Mouse (Mus musculus) kidney, embryonic 16.5 days (tissue): ENCODE measurements around the gene Anxa1. TPM values are rescaled to one million over a fixed set of nuclear protein-coding genes. Genes with fewer than 3 reads are reported as not detected.
A peak's percentile ranks its signal among the peaks of the same experiment; 100 is the strongest.

Experiments used
- ATAC-seq: fragments of 200-750 bp; cut with Nextera tagmentation; 2 replicates; pipeline ENCODE4 v1.8.0; 2017; ENCODE audit warnings: moderate TSS enrichment; ENCODE audit not compliant: low FRiP score, low TSS enrichment
- H3K27ac ChIP-seq: fragments of 300-500 bp; sonication (generic); 2 replicates; pipeline ENCODE4 v1.5.1; 2014; ENCODE audit warnings: low read length
- H3K27me3 ChIP-seq: fragments of 300-500 bp; sonication (generic); 2 replicates; pipeline ENCODE4 v1.6.1; 2014; ENCODE audit warnings: low read length, control low read depth, mixed read lengths; ENCODE audit not compliant: insufficient read depth
- H3K36me3 ChIP-seq: fragments of 300-500 bp; sonication (generic); 2 replicates; pipeline ENCODE4 v1.6.1; 2014; ENCODE audit warnings: low read length, control low read depth, mixed read lengths; ENCODE audit not compliant: insufficient read depth
- H3K4me1 ChIP-seq: fragments of 300-500 bp; sonication (generic); 2 replicates; pipeline ENCODE4 v1.6.1; 2014; ENCODE audit warnings: low read length, control low read depth, mixed read lengths; ENCODE audit not compliant: insufficient read depth
- H3K4me2 ChIP-seq: fragments of 300-500 bp; sonication (generic); replicated peaks from 2 replicates; pipeline ENCODE4 v1.6.1; 2014; ENCODE audit warnings: low read depth, low read length
- H3K4me3 ChIP-seq: fragments of 300-500 bp; sonication (generic); 2 replicates; pipeline ENCODE4 v1.5.1; 2014; ENCODE audit warnings: mild to moderate bottlenecking, low read length
- H3K9ac ChIP-seq: fragments of 300-500 bp; sonication (generic); replicated peaks from 2 replicates; pipeline ENCODE4 v1.6.1; 2014; ENCODE audit warnings: low read length
- H3K9me3 ChIP-seq: fragments of 300-500 bp; sonication (generic); 2 replicates; pipeline ENCODE4 v1.6.1; 2016; ENCODE audit warnings: low read length, control low read depth
- WGBS: fragments of 180-500 bp; shearing (Covaris S2); extraction: QIAGEN DNeasy Blood & Tissue Kit; methylation state at CpG from one replicate; pipeline ENCODE4 v1.1.7; 2014; 5-methylcytosine and 5-hydroxymethylcytosine counted together
- polyA plus RNA-seq: library from polyadenylated mRNA; unstranded; fragments of >200 nt; fragmentation: Nextera tagmentation; extraction: Ambion mirVana; gene quantifications from 2 replicates; pipeline ENCODE4 v1.2.1, GENCODE M21; 2015

Gene Anxa1
- polyA plus RNA-seq, 1 experiment from 2014 or later = 46.2 TPM

DNA sequence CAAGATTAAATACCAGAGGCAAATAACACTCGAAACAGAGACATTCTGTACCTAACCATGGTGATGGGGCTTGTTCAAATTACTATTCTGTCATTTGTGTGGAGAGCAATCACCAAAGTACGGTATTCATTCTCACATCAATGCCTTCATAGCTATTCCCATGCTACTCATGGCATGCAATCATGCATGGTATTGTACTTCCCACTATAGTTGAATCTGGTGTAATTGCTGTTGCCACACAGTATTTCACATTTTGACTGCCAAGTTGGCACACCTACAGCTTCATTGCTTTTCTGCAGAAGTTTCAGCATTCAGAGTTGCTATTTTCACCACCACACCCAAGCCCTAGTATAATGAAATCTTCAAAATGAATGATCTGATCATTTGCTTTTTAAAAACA, 4.4 kb downstream of the Anxa1 start:
- Histone ChIP-seq H3K9ac (no peak overlapping the region), H3K36me3 (no peaks in the 10 kb centered on the region), H3K4me2 (no peak overlapping the region), H3K4me3 (no peak overlapping the region), H3K27me3 (no peaks in the 10 kb centered on the region), H3K27ac (no peak overlapping the region), H3K4me1 (no peaks in the 10 kb centered on the region), H3K9me3 (no peaks in the 10 kb centered on the region)
- WGBS = 80% methylated on average over 2 of the region's 2 CpGs
- no peak for ATAC-seq

DNA sequence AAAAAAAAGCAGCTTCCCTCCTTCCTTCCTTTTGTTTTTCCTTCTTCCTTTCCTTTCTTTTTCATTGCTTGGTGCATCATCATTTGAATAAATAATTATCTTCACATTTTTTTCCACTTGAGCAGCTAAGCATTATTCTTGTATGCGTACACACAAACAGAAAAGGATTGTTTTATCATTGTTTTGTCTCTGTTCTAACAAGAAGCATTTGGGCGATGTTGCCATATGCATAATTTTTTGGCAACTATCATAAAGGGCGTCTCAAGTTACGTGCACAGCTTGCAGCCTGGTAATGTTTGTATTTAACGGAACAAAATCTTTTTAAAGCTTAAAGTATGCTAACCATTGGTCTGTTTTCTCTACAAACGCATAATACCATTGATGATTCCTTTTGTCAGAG, 5.1 kb downstream of the Anxa1 start:
- no peak for ATAC-seq
- no peak overlapping the region for H3K4me3 ChIP-seq
- H3K27me3 ChIP-seq = no peaks in the 10 kb centered on the region
- H3K9me3 ChIP-seq = no peaks in the 10 kb centered on the region
- H3K4me1 ChIP-seq = no peaks in the 10 kb centered on the region
- no peak overlapping the region for H3K4me2 ChIP-seq
- H3K27ac ChIP-seq = no peak overlapping the region
- H3K36me3 ChIP-seq = no peaks in the 10 kb centered on the region
- WGBS = 82% methylated on average over 6 of the region's 6 CpGs
- no peak overlapping the region for H3K9ac ChIP-seq

DNA sequence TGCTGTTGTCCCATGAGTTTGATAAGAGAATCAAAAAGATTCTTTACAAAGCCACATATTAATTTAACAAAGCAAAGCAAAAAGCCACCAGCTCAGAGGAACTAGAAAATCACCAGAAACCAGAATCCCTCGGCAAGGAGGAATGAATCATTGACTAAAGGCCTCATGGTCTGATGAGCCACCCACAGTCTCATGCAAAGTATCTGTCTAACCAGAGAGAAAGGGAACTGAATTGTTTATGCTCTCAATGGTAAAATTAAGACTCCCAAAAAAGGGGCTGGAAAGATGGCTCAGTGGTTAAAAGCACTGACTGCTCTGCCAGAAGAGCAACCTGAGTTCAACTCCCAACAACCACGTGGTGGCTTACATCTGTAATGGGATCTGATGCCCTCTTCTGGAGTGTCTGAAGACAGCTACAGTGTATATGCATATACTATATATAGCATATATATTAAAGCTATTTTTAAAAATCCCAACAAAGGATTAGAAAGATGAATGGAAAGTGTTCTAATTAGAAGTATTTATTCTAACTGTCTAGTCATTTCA, 9.5 kb downstream of the Anxa1 start:
- Histone ChIP-seq H3K36me3 (no peaks in the 10 kb centered on the region), H3K4me1 (no peaks in the 10 kb centered on the region), H3K27me3 (no peaks in the 10 kb centered on the region), H3K27ac (no peak overlapping the region), H3K4me2 (no peak overlapping the region), H3K4me3 (no peak overlapping the region), H3K9ac (no peak overlapping the region), H3K9me3 (no peaks in the 10 kb centered on the region)
- WGBS = 63% methylated on average over 2 of the region's 2 CpGs
- ATAC-seq = no peak

DNA sequence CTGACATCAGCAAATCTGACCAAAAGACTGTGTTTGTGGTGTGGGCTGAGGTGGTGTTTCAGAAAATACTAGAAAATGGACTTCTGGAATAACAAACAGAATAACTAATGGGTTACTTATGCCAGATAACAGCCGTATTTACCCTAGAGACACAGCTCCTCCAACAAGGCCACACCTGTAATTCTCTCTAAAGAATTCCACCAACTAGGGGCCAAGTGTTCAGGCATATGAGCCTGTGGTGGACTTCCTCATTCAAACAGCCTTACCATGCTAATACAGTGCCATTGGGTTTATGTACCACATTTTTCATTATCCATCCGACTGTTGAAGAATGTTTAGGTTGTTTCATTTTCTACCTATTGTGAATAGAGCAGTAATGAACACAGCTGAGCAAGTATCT, 20.6 kb downstream of the Anxa1 start:
- no peak overlapping the region for H3K27ac ChIP-seq
- no peaks in the 10 kb centered on the region for H3K36me3 ChIP-seq
- no peaks in the 10 kb centered on the region for H3K27me3 ChIP-seq
- no peaks in the 10 kb centered on the region for H3K9me3 ChIP-seq
- H3K4me2 ChIP-seq = no peak overlapping the region
- no peak overlapping the region for H3K4me3 ChIP-seq
- H3K4me1 ChIP-seq = no peaks in the 10 kb centered on the region
- 92% methylated on average over 2 of the region's 2 CpGs for WGBS
- no peak overlapping the region for H3K9ac ChIP-seq
- no peak for ATAC-seq

DNA sequence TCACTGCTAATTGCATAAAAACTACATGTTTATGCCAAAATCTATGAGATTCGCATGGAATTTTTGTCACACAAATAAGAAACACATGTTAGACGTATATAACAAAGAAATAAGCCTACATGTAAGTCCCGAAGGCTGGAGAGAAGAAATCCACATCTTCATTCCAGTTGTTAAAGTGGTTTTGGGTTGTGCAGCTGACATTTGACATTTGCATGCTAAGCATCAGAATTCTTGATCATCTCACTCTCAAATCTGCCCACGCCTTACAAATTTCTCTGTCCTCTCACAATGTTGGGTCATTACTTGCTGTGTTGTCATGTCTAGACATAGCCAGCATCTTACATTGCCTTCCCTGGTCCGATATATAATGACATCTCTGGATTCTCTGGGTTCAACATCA, 24.2 kb downstream of the Anxa1 start:
- no peak for ATAC-seq
- no peak overlapping the region for H3K4me3 ChIP-seq
- no peaks in the 10 kb centered on the region for H3K9me3 ChIP-seq
- H3K9ac ChIP-seq = no peak overlapping the region
- H3K36me3 ChIP-seq = no peaks in the 10 kb centered on the region
- H3K4me2 ChIP-seq = no peak overlapping the region
- no peaks in the 10 kb centered on the region for H3K27me3 ChIP-seq
- H3K27ac ChIP-seq = no peak overlapping the region
- H3K4me1 ChIP-seq = no peaks in the 10 kb centered on the region
- 84% methylated on average over 5 of the region's 5 CpGs for WGBS

DNA sequence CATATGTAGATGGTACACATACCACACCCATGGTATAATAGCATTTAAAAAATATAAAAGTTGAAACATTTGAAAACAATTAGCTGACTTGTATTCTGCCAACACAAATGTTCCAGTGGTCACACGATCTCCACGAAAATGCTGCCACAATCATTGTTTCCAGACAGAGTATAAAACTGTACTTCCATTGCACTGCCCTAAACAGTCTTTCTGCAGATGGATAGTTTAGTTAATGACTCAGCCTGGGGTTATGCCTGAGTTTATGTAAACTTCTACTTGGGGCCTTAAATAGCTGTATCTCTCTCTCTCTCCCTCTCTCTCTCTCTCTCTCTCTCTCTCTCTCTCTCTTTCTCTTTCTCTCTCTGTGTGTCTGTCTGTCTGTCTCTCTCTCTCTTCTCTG, 24.7 kb downstream of the Anxa1 start:
- H3K27ac ChIP-seq = no peak overlapping the region
- H3K36me3 ChIP-seq = no peaks in the 10 kb centered on the region
- H3K4me2 ChIP-seq = no peak overlapping the region
- H3K27me3 ChIP-seq = peaks cover 3% of the 10 kb centered on the region; the same call in 1 of the 2 replicates
- 68% methylated on average over 2 of the region's 2 CpGs for WGBS
- H3K9ac ChIP-seq = no peak overlapping the region
- H3K4me3 ChIP-seq = no peak overlapping the region
- no peak for ATAC-seq
- H3K9me3 ChIP-seq = no peaks in the 10 kb centered on the region
- no peaks in the 10 kb centered on the region for H3K4me1 ChIP-seq

GRCm38 (mm10) chr19:20365364-20365763, 25.4 kb downstream of the Anxa1 start:
- Histone ChIP-seq H3K9me3 (no peaks in the 10 kb centered on the region), H3K27ac (no peak overlapping the region), H3K4me1 (no peaks in the 10 kb centered on the region), H3K4me3 (no peak overlapping the region), H3K4me2 (no peak overlapping the region), H3K36me3 (no peaks in the 10 kb centered on the region), H3K9ac (no peak overlapping the region), H3K27me3 (peaks cover 3% of the 10 kb centered on the region; the same call in 1 of the 2 replicates)
- ATAC-seq = no peak
- WGBS = 85% methylated on average over 2 of the region's 2 CpGs

DNA sequence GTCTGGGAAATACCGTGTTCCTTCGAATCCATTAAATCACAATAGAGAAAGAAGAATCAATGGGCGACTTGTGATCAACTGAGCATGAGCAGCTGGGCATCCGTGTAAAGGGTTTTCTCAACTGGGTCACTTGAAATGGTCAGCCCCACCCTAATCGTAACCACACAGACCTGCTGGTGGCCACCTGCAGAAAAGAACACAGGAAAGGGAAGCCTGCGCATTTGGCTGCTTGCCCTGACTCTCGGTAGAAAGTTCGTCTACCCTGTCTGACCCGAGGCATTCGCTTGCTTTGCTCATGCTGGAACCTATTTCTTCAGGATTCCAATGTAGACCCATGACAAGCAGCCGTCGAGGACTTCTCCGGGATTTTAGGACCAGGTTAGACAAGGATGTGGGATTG, 25.8 kb downstream of the Anxa1 start:
- ATAC-seq = no peak
- Histone ChIP-seq H3K9me3 (no peaks in the 10 kb centered on the region), H3K27me3 (peaks cover 3% of the 10 kb centered on the region; the same call in 1 of the 2 replicates), H3K27ac (no peak overlapping the region), H3K4me3 (no peak overlapping the region), H3K4me2 (no peak overlapping the region), H3K9ac (no peak overlapping the region), H3K36me3 (no peaks in the 10 kb centered on the region), H3K4me1 (no peaks in the 10 kb centered on the region)
- 86% methylated on average over 13 of the region's 13 CpGs for WGBS

DNA sequence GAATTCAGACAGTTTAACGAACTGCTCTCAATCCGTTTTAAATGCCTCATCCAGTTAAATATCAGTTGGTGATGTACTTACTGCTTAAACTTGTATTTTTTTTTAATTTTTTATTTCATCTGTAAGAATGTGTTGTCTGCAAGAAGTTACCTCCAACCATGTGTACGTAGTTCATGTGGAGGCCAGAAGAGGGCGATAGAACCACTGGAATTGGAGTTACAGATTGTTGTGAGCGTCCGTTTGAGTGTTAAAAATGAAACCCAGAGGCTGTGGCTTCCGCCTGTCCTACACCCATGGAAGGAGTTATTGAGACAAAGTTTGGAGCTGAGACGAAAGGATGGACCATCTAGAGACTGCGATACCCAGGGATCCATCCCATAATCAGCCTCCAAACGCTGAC, 27.5 kb downstream of the Anxa1 start:
- H3K27ac ChIP-seq = no peak overlapping the region
- no peak for ATAC-seq
- H3K27me3 ChIP-seq = peaks cover 3% of the 10 kb centered on the region; the same call in 1 of the 2 replicates
- no peaks in the 10 kb centered on the region for H3K4me1 ChIP-seq
- no peak overlapping the region for H3K4me3 ChIP-seq
- H3K9ac ChIP-seq = no peak overlapping the region
- H3K36me3 ChIP-seq = no peaks in the 10 kb centered on the region
- H3K4me2 ChIP-seq = no peak overlapping the region
- H3K9me3 ChIP-seq = no peaks in the 10 kb centered on the region
- WGBS = 69% methylated on average over 10 of the region's 10 CpGs

DNA sequence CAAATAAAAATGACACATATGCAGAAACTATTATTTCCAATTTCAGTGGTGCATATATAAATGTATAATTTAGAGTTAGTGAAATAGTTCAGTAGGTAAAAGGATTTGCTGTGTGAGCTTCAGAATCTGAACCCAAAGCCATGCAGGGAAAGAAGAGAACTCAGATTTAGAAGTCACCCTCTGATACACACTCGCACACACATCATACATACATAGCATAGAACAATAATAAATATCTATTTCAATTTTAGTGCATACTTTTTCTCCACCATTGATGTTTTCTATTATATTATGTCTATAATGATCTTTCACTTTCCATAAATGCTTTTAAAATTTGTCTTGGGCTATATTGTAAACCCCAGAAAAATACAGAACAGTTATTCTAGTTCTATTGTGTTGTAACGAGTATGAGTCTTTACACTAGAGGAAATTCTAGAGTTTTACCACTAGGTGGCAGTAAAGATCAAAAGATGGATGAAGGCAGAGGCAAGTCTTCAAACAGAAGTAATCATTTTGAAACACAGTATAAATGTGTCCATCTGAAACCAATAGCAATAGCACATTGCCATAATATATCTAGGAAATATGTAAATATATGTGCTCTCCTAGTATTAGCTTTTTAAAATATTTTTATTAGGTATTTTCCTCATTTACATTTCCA, 28.7 kb downstream of the Anxa1 start:
- ATAC-seq = peak; percentile 80; the same call in 1 of the 2 replicates
- Histone ChIP-seq H3K9me3 (no peaks in the 10 kb centered on the region), H3K36me3 (no peaks in the 10 kb centered on the region), H3K4me1 (no peaks in the 10 kb centered on the region), H3K4me3 (no peak overlapping the region), H3K9ac (no peak overlapping the region), H3K4me2 (no peak overlapping the region), H3K27me3 (peaks cover 3% of the 10 kb centered on the region; the same call in 1 of the 2 replicates), H3K27ac (no peak overlapping the region)
- WGBS = 48% methylated on average over 2 of the region's 2 CpGs
